Mouse (Mus musculus) stomach, embryonic 14.5 days (tissue): ENCODE results near the gene 1700014D04Rik. TPM values are rescaled to one million over a fixed set of nuclear protein-coding genes. Genes with fewer than 3 reads are reported as not detected.
"Not testable (repeated sequence)": the region's sequence is repeated elsewhere in the genome, so short reads cannot be mapped to it uniquely, and the experiment has no call there.

Experiments used
- ATAC-seq: fragments of 200-750 bp; cut with Nextera tagmentation; 2 replicates; pipeline ENCODE4 v1.8.0; 2017; ENCODE audit warnings: low read depth, moderate TSS enrichment; ENCODE audit not compliant: insufficient number of reproducible peaks, insufficient read depth, low FRiP score
- H3K27ac ChIP-seq: fragments of 300-500 bp; sonication (generic); 2 replicates; pipeline ENCODE4 v1.5.1; 2014; ENCODE audit warnings: mild to moderate bottlenecking, low read length, moderate library complexity, mixed read lengths
- H3K27me3 ChIP-seq: fragments of 300-500 bp; sonication (generic); 2 replicates; pipeline ENCODE4 v1.6.1; 2014; ENCODE audit warnings: low read length, control low read depth, mixed read lengths; ENCODE audit not compliant: control insufficient read depth, insufficient read depth
- H3K36me3 ChIP-seq: fragments of 300-500 bp; sonication (generic); 2 replicates; pipeline ENCODE4 v1.6.1; 2014; ENCODE audit warnings: mild to moderate bottlenecking, control low read depth, low read length, moderate library complexity, mixed read lengths; ENCODE audit not compliant: control insufficient read depth, insufficient read depth
- H3K4me1 ChIP-seq: fragments of 300-500 bp; sonication (generic); 2 replicates; pipeline ENCODE4 v1.6.1; 2014; ENCODE audit warnings: low read length, control low read depth, mixed read lengths; ENCODE audit not compliant: control insufficient read depth, insufficient read depth
- H3K4me2 ChIP-seq: fragments of 300-500 bp; sonication (generic); replicated peaks from 2 replicates; pipeline ENCODE4 v1.6.1; 2014; ENCODE audit warnings: low read depth, low read length, control low read depth
- H3K4me3 ChIP-seq: fragments of 300-500 bp; sonication (generic); 2 replicates; pipeline ENCODE4 v1.5.1; 2014; ENCODE audit warnings: low read depth, low read length, control low read depth
- H3K9ac ChIP-seq: fragments of 300-500 bp; sonication (generic); replicated peaks from 2 replicates; pipeline ENCODE4 v1.6.1; 2014; ENCODE audit warnings: low read depth, mild to moderate bottlenecking, control low read depth, low read length, moderate library complexity, mixed read lengths
- H3K9me3 ChIP-seq: fragments of 300-500 bp; sonication (generic); 2 replicates; pipeline ENCODE4 v1.6.1; 2016; ENCODE audit warnings: low read depth, low read length, control low read depth; ENCODE audit not compliant: control insufficient read depth
- WGBS: fragments of 180-500 bp; shearing (Covaris S2); extraction: QIAGEN DNeasy Blood & Tissue Kit; methylation state at CpG from one replicate; pipeline ENCODE4 v1.1.7; 2014; 5-methylcytosine and 5-hydroxymethylcytosine counted together
- polyA plus RNA-seq: library from polyadenylated mRNA; unstranded; fragments of >200 nt; fragmentation: Nextera tagmentation; extraction: Ambion mirVana; gene quantifications from 2 replicates; pipeline ENCODE4 v1.2.1, GENCODE M21; 2014

Gene 1700014D04Rik
- polyA plus RNA-seq: not detected in 2 replicates

DNA sequence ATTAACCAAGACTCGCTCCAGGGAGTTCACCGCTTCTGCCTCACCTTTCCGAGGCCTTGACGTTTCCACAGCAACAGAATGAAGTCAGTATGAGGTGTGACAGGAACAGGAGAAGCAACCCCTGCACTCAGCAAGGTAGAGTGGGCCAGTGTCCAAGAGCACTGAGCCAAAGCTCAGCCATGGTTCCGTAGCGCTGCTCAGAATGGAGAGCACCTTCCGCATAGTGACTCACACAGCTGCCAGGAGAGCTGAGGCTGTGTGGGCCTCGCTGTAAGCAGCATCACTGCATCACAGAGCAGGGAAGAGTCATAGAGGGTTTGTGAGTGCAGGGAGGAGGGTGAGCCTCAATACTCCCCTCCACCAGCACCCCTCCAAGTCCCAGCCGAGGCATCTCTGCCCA, at the start of gene 1700014D04Rik:
1700014D04Rik (minus strand) TSS at position 42 of the 400 bp plus-strand sequence.
- H3K4me1 ChIP-seq: no peaks in the 10 kb centered on the region
- no peaks in the 10 kb centered on the region for H3K9me3 ChIP-seq
- whole genome bisulfite sequencing: 82% methylated on average over 9 of the region's 9 CpGs
- H3K9ac ChIP-seq: no peak within 1 kb of the TSS
- no peak within 1 kb of the TSS for H3K27ac ChIP-seq
- no peak within 1 kb of the TSS for H3K4me3 ChIP-seq
- H3K36me3 ChIP-seq: no peaks in the 10 kb centered on the region
- H3K4me2 ChIP-seq: no peak within 1 kb of the TSS
- ATAC-seq: no peak
- no peaks in the 10 kb centered on the region for H3K27me3 ChIP-seq

DNA sequence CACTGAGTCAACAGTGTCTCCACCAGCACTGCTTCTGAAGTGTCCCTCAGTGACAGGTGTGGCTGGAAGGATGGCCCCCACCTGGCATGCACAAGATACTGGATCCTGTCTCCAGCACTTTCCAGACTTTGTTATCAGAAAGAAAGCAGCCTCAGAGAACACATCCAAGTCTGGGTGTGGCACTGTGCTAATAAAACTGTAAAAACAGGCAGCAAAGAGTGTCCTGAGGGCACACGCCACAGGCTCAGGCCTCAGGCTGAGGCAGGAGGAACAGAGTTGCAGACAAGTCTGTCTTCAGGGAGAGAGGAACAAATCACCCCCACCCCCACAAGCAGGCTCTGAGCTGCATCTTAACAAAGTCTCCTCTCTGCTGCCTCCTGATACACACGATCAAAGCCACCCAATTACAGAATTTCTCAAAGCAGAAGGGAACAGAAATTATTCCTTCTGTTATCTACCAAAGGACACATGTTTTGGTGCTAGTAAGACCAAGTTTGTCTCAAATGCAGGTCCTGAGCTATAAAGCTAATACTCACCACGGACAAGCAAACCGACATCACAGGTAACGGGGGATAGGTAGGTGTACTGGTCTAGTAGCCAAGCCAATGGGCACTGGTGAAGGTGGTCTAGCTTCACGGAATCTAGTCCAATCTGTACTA, 49.4 kb upstream of the 1700014D04Rik start:
- no peaks in the 10 kb centered on the region for H3K4me1 ChIP-seq
- H3K36me3 ChIP-seq: peaks cover 95% of the 10 kb centered on the region
- H3K4me2 ChIP-seq: no peak overlapping the region
- H3K9me3 ChIP-seq: no peaks in the 10 kb centered on the region
- H3K4me3 ChIP-seq: no peak overlapping the region
- no peak overlapping the region for H3K9ac ChIP-seq
- peak; percentile 67; the same call in 1 of the 2 replicates for ATAC-seq
- no peak overlapping the region for H3K27ac ChIP-seq
- WGBS: 87% methylated on average over 6 of the region's 6 CpGs
- H3K27me3 ChIP-seq: no peaks in the 10 kb centered on the region

DNA sequence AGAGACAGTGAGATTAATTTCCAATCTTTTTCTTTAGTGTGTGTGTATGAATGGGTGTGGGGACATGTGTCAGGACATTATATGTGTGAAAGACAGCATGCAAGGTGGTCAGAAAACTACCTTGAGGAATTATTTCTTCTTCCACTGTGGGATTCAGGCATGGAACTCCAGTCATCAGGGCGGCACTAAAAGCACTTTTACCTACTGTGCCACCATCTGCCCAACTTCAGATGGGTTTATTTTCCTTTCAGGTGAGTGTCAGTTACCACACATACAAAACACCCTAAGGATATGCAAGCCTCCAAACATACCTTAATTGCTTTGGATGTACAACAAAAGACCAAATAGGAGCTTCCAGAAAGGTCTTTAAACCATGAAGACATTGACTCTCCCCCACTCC, 48.2 kb upstream of the 1700014D04Rik start:
- no peaks in the 10 kb centered on the region for H3K27me3 ChIP-seq
- H3K4me1 ChIP-seq: no peaks in the 10 kb centered on the region
- no peaks in the 10 kb centered on the region for H3K9me3 ChIP-seq
- H3K27ac ChIP-seq: no peak overlapping the region
- H3K4me2 ChIP-seq: no peak overlapping the region
- no peak overlapping the region for H3K9ac ChIP-seq
- H3K36me3 ChIP-seq: peaks cover 91% of the 10 kb centered on the region
- no peak for ATAC-seq
- 96% methylated on average over 1 of the region's 1 CpGs for WGBS
- no peak overlapping the region for H3K4me3 ChIP-seq

DNA sequence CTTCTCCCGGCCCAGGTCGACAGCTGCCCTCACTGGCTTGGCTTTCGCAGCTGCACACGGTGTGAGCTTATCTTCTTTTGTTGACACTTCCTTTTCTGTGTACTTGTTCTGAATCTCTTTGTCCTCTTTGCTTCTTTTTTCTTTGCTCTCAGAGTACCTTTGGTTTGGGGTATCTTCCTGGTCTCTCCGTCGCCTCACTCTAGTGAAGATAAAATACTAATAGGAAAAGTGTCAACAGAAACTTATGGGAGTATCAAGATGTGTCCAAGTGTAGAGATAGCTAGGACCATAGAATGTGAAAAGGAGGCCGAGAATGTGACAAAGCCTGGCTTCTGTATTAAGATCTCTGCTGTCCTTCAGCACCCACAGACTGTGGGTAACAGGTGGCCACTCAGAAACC, 35.6 kb upstream of the 1700014D04Rik start, which contains the start of gene Gm49354:
Gm49354 (minus strand) TSS at position 101 of the 400 bp plus-strand sequence.
- no peaks in the 10 kb centered on the region for H3K4me1 ChIP-seq
- no peaks in the 10 kb centered on the region for H3K9me3 ChIP-seq
- WGBS: 79% methylated on average over 7 of the region's 7 CpGs
- no peak within 1 kb of the TSS for H3K4me3 ChIP-seq
- H3K27ac ChIP-seq: no peak within 1 kb of the TSS
- no peak within 1 kb of the TSS for H3K9ac ChIP-seq
- no peak within 1 kb of the TSS for H3K4me2 ChIP-seq
- no peaks in the 10 kb centered on the region for H3K27me3 ChIP-seq
- no peak for ATAC-seq
- peaks cover 91% of the 10 kb centered on the region for H3K36me3 ChIP-seq

DNA sequence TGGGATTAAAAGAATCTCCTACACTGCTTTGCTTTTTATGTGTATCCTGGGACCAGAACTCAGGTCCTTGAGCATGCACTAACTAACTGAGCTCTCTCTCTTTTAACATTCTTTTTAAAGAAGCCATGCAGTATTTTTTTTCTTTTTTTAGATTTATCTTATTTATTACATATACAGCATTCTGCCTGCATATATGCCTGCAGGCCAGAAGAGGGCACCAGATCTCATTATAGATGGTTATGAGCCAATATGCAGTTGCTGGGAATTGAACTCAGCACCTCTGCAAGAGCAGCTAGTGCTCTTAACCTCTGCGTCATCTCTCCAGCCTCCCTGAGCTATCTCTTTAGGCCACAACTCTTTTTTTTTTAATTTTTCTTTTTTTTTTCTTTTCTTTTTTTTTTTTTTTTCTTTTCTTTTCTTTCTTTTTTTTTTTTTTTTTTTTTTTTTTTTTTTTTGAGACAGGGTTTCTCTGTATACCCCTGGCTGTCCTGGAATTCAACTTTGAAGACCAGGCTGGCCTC, 33.3 kb upstream of the 1700014D04Rik start:
- WGBS: 94% methylated on average over 1 of the region's 1 CpGs
- H3K27me3 ChIP-seq, H3K27ac ChIP-seq, H3K4me3 ChIP-seq, H3K9ac ChIP-seq, ATAC-seq, H3K4me1 ChIP-seq, H3K4me2 ChIP-seq, H3K9me3 ChIP-seq: not testable (repeated sequence)
- peaks cover 86% of the 10 kb centered on the region for H3K36me3 ChIP-seq

DNA sequence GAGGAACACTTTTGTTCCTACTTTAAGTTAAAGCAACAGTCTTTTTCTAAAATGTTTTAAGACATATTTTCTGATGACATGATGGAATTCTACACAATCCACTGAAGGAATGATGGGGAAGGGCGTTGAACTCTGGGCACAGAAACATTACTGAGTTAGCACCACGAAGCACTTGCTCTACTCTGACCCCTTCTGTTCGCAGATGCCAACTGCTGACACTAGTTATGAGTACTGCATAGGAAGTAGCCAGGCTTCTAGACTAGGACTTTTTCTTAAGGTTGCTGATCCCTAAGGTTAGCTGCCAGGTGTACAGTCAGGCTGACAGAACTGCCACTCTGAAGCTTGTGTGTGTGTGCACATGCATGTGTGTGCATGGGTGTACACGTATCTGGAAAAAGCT, 32.7 kb upstream of the 1700014D04Rik start:
- H3K4me3 ChIP-seq: no peak overlapping the region
- ATAC-seq: no peak
- H3K9me3 ChIP-seq: no peaks in the 10 kb centered on the region
- 83% methylated on average over 4 of the region's 4 CpGs for WGBS
- H3K4me2 ChIP-seq: no peak overlapping the region
- H3K9ac ChIP-seq: no peak overlapping the region
- peaks cover 82% of the 10 kb centered on the region for H3K36me3 ChIP-seq
- H3K4me1 ChIP-seq: no peaks in the 10 kb centered on the region
- H3K27ac ChIP-seq: no peak overlapping the region
- no peaks in the 10 kb centered on the region for H3K27me3 ChIP-seq

DNA sequence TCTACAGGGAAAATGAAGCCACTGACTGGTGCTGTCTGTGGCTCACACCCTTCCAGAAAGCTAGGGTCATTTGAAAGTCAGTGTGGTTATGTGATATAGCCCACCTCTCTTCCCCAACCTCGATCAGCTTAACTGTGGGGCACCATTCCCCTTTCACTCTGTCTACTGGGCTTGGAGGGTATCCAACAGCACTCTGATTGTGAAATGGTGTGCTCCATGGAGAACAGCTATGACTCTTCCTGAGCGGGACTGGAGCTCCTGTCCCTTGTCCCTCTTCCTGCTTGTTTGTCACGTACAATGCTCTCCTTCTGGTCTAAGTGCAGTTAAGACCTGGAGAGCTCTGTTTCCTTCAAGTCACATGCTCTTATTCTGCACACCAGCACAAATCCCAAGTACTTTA, 28.6 kb upstream of the 1700014D04Rik start:
- H3K4me1 ChIP-seq: peaks cover 8% of the 10 kb centered on the region; the same call in 1 of the 2 replicates
- no peak for ATAC-seq
- H3K27me3 ChIP-seq: no peaks in the 10 kb centered on the region
- H3K4me3 ChIP-seq: no peak overlapping the region
- peaks cover 60% of the 10 kb centered on the region for H3K36me3 ChIP-seq
- 77% methylated on average over 3 of the region's 3 CpGs for WGBS
- no peak overlapping the region for H3K4me2 ChIP-seq
- no peak overlapping the region for H3K9ac ChIP-seq
- H3K9me3 ChIP-seq: no peaks in the 10 kb centered on the region
- no peak overlapping the region for H3K27ac ChIP-seq

DNA sequence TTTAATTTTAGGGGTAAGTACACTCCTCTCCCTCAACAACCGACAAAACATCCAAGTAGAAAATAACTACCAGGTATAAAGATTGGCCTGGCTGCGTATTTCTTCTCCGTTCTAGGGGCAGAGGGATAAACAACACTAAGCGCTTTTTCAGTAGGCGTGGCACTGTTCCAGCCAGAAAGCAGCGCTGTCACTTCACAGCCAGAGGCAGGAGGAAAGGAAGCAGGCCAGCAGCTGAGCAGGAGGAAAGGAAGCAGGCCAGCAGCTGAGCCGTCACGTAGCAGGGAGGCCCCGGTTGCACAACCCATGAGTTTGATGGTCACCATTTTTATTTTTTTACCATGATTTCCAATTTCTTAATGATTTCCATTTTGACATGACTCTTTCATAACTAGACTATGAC, 24.7 kb upstream of the 1700014D04Rik start:
- Histone ChIP-seq H3K27me3 (no peaks in the 10 kb centered on the region), H3K9me3 (no peaks in the 10 kb centered on the region), H3K36me3 (peaks cover 29% of the 10 kb centered on the region), H3K27ac (peak overlapping the region; percentile 86; the same call in 1 of the 2 replicates), H3K9ac (no peak overlapping the region), H3K4me3 (no peak overlapping the region), H3K4me2 (no peak overlapping the region), H3K4me1 (peaks cover 31% of the 10 kb centered on the region)
- WGBS: 29% methylated on average over 9 of the region's 9 CpGs
- ATAC-seq: no peak
